Mouse (Mus musculus) lung, postnatal 4 days (tissue): ENCODE data around the gene Lzic.
"Not testable (repeated sequence)": the region's sequence is repeated elsewhere in the genome, so short reads cannot be mapped to it uniquely, and the experiment has no call there.

ENCODE experiments used
- DNase-seq, 2 experiments: peaks; one replicate each; pipeline ENCODE4 v3.0.0; 2021

Lzic gene

DNA sequence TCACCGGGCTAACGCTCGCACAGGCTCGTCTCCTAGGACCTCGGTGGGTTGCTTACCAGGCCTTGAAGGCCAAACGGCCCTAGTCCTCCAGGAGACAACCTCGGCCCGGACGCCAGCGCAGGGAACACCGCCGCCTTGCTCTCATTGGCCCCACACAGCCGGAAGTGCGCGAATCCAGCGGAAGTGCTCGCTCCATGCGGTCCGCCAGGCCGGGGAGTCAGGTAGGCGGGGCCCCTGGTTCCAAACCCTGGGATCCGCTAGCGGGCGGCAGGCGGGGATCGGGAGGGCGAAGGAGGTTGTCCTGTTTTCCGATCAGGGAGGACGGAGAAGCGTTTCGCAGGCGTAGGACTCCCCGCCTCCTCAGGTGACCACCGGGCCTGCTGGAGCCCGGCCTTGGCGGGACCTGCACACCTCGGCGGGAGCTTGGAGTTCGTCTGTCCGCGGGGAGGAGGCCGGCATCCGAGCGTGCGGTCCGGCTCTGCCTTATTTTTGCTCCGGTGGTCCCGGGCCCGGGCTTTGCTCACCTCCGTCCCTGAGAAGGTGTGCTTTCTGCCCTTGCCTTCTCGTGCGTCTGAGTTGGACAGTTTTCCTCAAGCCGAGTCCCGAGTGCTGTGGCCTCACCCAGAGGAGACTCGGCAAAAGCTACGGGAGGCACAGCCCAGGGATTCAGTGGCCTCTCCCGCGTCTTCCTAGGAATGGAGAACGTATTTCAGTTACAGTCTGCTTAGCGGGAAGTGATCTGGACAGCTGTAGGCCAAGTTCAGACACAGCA, at the start of gene Lzic, which contains the start of gene Nmnat1:
Lzic (plus strand) TSS at position 177 of the 772 bp plus-strand sequence.
Nmnat1 (minus strand) TSS at position 150 of the 772 bp plus-strand sequence.
- peak; percentile 95 to 97 for DNase-seq

DNA sequence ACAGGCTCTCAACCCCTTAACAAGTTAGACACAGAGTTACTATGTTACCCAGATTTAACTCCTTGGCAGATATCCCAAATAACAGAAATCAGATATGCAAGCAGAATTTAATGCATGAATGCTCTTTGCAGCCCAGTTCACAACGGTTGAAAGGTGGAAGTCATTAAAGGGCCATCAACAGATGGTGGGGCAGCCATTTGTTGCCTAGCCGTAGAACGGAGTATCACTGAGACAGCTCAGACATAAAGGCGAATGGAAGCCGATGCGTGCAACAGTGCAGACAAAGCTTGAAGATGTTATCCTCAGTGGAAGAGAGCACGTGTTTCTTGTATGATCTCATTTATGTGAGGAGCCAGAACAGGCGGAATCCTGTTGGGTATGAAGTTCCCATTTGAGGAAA, 44.5 kb upstream of the Lzic start:
- DNase-seq = no peak

DNA sequence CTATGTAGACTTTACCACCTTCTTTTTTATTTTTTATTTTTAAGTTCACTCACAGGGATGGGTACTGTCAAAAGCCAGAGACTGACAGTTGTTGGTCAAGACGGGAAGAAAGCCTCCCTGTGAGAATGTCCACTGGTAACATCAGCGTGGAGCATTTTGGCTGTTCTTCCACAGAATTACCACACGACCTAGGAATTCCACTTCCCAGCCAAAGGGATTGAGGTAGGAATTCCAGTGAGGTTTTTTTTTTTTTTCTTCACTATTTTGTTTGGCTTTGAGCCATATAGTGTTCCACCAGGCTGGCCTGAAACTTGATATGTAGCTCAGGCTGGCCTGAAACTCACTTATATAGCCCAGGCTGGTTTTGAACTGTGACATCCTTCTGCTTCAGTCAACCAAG, 42.6 kb upstream of the Lzic start:
- peak in 1 of 2 experiments; percentile 16 for DNase-seq

- no peak for DNase-seq
Observed at GRCm38 (mm10) chr4:149444465-149444864, 40.6 kb upstream of the Lzic start.

DNA sequence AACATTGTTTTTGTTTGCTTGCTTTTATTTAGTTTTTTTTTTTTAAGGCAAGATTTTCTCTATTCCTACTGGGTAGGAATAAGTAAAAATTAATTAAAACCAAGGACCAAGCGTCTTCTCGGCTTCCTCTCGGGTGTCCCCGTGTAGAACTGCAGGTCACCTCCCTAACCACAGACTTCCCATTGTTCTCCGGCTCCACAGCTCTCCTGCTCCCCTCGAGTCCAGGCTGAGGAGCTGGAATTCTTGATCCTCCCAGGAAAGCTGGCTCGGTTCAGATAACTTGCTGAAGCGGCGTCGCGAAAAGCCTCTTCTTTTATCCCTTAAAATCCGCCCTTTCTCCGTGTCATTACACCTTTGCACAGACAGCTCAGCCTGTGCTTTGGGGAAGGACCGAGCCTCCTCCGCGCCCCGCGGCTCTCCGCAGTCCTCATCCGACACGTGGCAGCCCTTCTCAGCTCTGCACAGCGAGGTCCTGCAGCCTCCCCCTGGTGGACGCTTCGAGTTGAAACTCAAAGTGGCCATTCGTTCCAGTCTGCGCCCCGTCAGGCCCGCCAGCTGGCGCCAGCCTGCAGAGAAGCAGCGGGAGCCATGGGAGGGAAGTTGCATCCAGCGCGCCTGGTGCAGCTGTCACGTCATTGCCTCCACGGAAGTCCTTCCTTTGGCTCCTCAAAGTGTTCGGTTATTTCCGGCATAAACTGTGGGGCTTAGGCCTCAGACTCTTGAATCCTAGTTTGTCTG, 39.9 kb upstream of the Lzic start:
- peak; percentile 94 to 95 for DNase-seq

DNA sequence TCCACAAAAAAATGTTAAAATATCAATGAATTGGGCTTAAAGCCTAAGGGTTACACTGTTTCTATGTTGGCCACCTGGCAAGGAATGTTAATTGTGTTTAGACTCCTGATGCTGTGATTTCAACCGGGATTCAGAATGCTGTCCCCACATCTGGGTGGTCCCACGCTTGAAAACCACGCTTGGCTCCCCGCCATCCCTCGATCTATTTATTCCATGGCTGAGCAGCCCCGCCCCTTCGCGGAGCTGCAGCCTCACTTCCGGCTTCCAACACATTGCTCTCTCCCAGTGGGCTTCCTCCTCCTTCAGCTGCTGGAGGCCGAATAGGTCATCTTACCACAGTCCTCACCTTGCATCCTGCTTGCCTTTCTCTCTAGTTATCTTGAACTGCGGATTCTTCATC, 39.2 kb upstream of the Lzic start:
- peak; percentile 73 to 80 for DNase-seq

DNA sequence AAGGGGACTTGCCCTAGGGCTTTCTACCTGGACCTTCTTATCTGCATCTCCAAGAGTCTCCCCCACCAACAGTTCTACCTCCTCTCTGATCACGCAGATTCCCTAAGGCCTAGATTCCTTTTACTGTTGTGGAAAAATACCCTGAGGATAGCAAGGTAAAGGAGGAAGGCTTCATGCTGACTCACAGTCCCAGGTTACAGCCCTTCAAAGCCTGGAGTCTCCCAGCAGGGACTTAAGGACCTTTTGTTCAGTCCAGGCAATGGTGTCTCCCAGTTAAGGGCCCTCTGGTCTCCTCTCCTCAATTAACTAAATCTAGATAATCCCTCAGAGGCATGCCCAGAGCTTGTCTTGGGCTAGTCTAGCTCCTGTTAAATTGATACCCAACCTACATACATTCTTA, 38.7 kb upstream of the Lzic start:
- DNase-seq = no peak

- DNase-seq = no peak
Observed at GRCm38 (mm10) chr4:149450636-149451035, 34.4 kb upstream of the Lzic start.

GRCm38 (mm10) chr4:149453656-149454055, 31.4 kb upstream of the Lzic start:
- peak in 1 of 2 experiments; percentile 39 for DNase-seq

- DNase-seq = no peak
Observed at GRCm38 (mm10) chr4:149454263-149454662, 30.8 kb upstream of the Lzic start.

- no peak for DNase-seq
Observed at GRCm38 (mm10) chr4:149454879-149455278, 30.1 kb upstream of the Lzic start, which contains the start of gene Rbp7. Rbp7 (minus strand) TSS chr4:149454978.

DNA sequence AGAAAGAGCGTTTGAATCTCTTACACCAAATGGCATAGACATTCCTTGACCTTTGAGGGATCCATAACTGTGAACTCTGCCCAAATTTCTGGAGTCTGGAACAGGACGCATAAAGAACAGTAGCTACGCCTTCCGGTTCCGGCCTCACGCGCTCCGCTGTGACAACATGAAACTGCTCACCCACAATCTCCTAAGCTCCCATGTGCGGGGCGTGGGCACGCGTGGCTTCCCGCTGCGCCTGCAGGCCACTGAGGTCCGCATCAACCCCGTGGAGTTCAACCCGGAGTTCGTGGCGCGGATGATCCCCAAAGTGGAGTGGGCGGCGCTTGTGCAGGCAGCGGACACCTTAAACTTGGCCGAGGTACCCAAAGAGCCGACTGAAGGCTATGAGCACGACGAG, 27.9 kb upstream of the Lzic start:
- not testable (repeated sequence) for DNase-seq

DNA sequence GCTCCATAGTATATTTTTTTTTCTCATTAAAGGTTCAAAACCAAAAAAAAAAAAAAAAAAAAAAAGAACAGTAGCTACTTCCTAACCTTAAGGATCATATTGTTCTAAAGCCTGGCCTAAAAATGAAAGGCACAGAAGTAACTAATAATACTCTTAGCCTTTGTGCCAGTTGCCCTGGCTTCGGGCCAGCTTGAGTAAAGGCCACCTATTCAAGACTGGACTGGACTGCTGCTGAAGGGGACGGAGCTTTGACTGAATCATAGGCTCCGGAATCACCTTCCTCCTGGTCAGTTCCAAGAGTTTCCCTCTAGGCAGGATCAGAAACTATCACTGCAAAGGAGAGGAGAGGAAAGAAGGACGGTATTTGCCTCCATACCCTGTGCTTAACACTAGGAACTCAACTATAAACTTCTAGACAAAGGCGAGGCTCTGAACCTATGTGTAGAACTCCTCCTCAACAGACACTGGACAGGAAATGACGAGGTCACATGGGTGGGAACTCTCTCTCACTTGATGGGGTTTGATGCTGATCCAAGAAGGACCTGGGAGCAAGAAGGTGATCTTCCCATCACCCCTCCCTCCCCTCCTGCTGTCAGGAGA, 27.1 kb upstream of the Lzic start:
- no peak for DNase-seq

- no peak for DNase-seq
Observed at GRCm38 (mm10) chr4:149458526-149458925, 26.5 kb upstream of the Lzic start.

GRCm38 (mm10) chr4:149459425-149459824, 25.6 kb upstream of the Lzic start:
- no peak for DNase-seq

GRCm38 (mm10) chr4:149460475-149460874, 24.6 kb upstream of the Lzic start:
- not testable (repeated sequence) for DNase-seq

GRCm38 (mm10) chr4:149461579-149462304, 23.3 kb upstream of the Lzic start:
- DNase-seq = no peak

- DNase-seq = no peak
Observed at GRCm38 (mm10) chr4:149462305-149462971, 22.6 kb upstream of the Lzic start.

DNA sequence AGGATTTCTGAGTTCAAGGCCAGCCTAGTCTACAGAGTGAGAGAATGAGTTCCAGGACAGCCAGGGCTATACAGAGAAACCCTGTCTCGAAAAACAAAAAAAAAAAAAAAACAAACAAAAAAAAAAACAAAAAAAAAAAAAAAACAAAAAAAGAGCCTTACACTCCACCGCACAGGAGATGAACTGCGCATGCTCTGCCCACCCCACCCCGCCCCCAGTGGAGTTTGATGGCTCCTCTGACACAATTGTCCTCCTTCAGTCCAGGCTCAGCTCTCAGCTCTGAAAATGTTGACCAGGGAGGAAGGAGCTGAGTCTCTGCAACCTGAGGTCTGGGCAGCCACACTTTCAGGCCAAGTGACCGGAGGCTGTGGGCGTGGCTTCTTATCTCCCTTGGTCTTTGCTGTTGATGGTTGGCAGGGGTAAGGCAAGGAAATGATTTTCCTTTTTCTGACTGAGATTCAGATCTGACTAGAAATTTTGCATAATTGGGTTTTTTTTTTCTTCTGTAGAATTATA, 21.5 kb upstream of the Lzic start:
- no peak for DNase-seq

DNA sequence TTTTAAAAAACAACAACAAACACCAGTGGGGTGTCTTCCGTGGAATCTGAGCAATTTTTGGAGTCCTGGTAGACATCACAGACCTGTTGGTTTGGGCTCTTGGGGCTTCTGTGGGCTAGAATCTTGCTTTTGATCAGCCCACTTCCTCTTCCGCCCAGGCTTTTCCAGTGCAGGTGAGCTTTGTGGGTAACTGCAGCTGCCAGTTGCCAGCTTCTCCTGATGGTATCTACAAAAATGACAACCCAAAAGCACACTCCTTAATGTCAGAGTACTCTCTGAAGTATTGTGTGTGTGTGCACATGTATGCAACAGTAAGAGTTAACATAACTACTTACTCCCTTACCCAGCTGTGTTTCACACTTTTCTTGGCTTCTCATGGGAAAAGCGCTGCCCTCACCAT, 15.5 kb upstream of the Lzic start:
- no peak for DNase-seq

DNA sequence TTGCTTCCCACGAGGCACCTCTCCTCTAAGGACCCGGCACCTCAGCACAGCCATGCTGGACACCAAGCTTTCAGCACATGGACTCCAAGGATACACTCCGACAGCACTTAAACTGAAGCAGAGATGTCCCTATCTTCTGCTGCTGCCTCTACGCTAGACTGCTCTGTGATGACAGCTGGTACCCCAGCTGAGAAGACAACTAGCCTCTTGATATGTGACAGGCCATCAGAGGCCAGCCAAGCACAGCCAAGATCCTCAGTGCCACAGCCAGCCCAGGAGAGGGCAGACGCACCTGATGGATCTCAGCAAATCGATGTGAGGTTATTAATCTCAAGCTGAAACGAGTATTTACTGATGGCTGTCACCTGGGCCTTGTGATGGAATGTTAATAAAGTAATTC, 9.9 kb upstream of the Lzic start:
- no peak for DNase-seq

- no peak for DNase-seq
Observed at GRCm38 (mm10) chr4:149477078-149477477, 8.0 kb upstream of the Lzic start, which contains the start of gene Tmem274. Tmem274 (plus strand) TSS chr4:149477378.
